Mouse (Mus musculus) layer of hippocampus, adult 11-12 months (tissue): Measurements from ENCODE around the gene Rbm26.

ENCODE experiments used
- DNase-seq: peaks from one replicate; pipeline ENCODE4 v3.0.0; 2022; ENCODE audit warnings: low spot score

Rbm26 gene

GRCm38 (mm10) chr14:105177238-105177693, at the start of gene Rbm26:
Gene Rbm26 (minus strand): TSS chr14:105177327.
- peak; percentile 96 for DNase-seq

- no peak for DNase-seq
These were observed 48.7 kb upstream of the Rbm26 start for GRCm38 (mm10) chr14:105225790-105226189.

GRCm38 (mm10) chr14:105222240-105222639, 45.1 kb upstream of the Rbm26 start:
- DNase-seq = no peak

GRCm38 (mm10) chr14:105219525-105220376, 42.6 kb upstream of the Rbm26 start:
- DNase-seq = peak; percentile 18

- DNase-seq = peak; percentile 36
These were observed 21.3 kb upstream of the Rbm26 start for GRCm38 (mm10) chr14:105198401-105198800.

GRCm38 (mm10) chr14:105194682-105195081, 17.6 kb upstream of the Rbm26 start:
- no peak for DNase-seq

- no peak for DNase-seq
These were observed 7.7 kb upstream of the Rbm26 start for GRCm38 (mm10) chr14:105184866-105185265.

- DNase-seq = no peak
These were observed 5.7 kb upstream of the Rbm26 start for GRCm38 (mm10) chr14:105182786-105183185.

GRCm38 (mm10) chr14:105179733-105180132, 2.6 kb upstream of the Rbm26 start:
- DNase-seq = no peak

- no peak for DNase-seq
These were observed 1.9 kb upstream of the Rbm26 start for GRCm38 (mm10) chr14:105178996-105179395.

- peak; percentile 25 for DNase-seq
These were observed 552 bp downstream of the Rbm26 start for GRCm38 (mm10) chr14:105176381-105177168.

GRCm38 (mm10) chr14:105167181-105167580, 9.9 kb downstream of the Rbm26 start:
- DNase-seq = no peak

- DNase-seq = no peak
These were observed 12.3 kb downstream of the Rbm26 start for GRCm38 (mm10) chr14:105164793-105165192.

GRCm38 (mm10) chr14:105161334-105161733, 15.8 kb downstream of the Rbm26 start:
- no peak for DNase-seq

GRCm38 (mm10) chr14:105158526-105158925, 18.6 kb downstream of the Rbm26 start:
- no peak for DNase-seq

GRCm38 (mm10) chr14:105134076-105134475, 43.1 kb downstream of the Rbm26 start:
- no peak for DNase-seq

GRCm38 (mm10) chr14:105127715-105128385, 49.3 kb downstream of the Rbm26 start:
- DNase-seq = no peak

GRCm38 (mm10) chr14:105124513-105124912, 52.6 kb downstream of the Rbm26 start:
- no peak for DNase-seq

GRCm38 (mm10) chr14:105115402-105115801, 61.7 kb downstream of the Rbm26 start:
- DNase-seq = no peak

- no peak for DNase-seq
These were observed 70.9 kb downstream of the Rbm26 start for GRCm38 (mm10) chr14:105106252-105106651.

- no peak for DNase-seq
These were observed 78.3 kb downstream of the Rbm26 start for GRCm38 (mm10) chr14:105098861-105099260.

- DNase-seq = no peak
These were observed 80.9 kb downstream of the Rbm26 start for GRCm38 (mm10) chr14:105096221-105096620.
